Mouse (Mus musculus): ENCODE data around the gene Apba2. TPM values are rescaled to one million over a fixed set of nuclear protein-coding genes. Genes with fewer than 3 reads are reported as not detected.

Apba2 gene
- polyA plus RNA-seq, 1 experiment from 2014 or later, result 169 TPM

DNA sequence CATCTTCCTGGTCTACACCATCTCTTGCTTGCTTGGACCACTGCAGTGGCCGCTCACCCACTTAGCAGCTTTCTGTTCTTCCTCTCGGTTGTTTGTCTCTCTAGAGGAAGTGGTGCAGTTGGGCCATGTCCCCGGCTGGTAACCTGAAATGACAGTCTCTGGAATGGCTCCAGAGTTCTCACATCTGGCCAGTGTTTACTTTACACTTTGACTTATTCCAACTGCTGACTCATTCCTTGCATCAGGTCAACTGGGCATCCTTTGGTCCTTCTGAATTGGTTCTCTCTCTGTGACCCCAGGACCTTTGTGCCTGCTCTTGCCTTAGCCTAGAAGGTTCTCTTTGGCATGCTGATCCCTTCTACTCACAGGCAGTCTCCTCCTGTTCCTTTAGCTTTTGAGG, 227.3 kb downstream of the Apba2 start:
- 80% methylated on average over 3 of the region's 3 CpGs for WGBS
- Histone ChIP-seq H3K4me1 (replicated peaks; ENCODE audit: control insufficient read depth, insufficient read depth, low read length) (peaks cover 13% of the 10 kb centered on the region), H3K27ac (no peak overlapping the region), H3K4me3 (replicated peaks; ENCODE audit: low read length) (no peak overlapping the region), H3K4me2 (replicated peaks) (no peak overlapping the region), H3K27me3 (ENCODE audit: control insufficient read depth, insufficient read depth, low read length) (no peaks in the 10 kb centered on the region), H3K9ac (no peak overlapping the region), H3K9me3 (ENCODE audit: control insufficient read depth, low read length) (no peaks in the 10 kb centered on the region), H3K36me3 (replicated peaks; ENCODE audit: control insufficient read depth, insufficient read depth) (no peaks in the 10 kb centered on the region; the same call in 1 of the 2 replicates)
- no peak for ATAC-seq (ENCODE audit: low FRiP score)
- no peak for DNase-seq (ENCODE audit: low spot score)

DNA sequence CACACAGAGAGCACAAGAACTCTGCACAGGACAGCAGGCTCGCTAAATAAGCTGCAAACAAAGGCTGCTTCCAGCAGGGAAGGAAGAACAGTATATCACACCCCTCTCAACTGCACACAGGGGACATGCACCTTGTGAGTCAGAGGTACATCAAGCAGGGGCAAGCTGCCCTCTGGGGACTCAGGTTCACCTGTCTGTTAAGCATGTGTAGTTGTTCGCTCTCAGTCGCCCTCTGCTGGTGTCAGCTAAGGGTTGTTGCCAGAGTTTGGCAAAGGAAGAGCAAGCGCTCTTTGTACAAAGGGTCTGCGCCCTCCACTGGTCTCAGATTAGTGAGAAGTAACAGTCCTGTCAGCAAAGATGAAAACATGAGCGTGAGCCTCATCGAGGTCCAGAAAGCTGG, 228.3 kb downstream of the Apba2 start:
- no peaks in the 10 kb centered on the region for H3K27me3 ChIP-seq (ENCODE audit: control insufficient read depth, insufficient read depth, low read length)
- H3K36me3 ChIP-seq (replicated peaks; ENCODE audit: control insufficient read depth, insufficient read depth), result no peaks in the 10 kb centered on the region; the same call in 1 of the 2 replicates
- no peak overlapping the region for H3K9ac ChIP-seq
- peak; percentile 83 for DNase-seq (ENCODE audit: low spot score)
- WGBS, result 25% methylated on average over 7 of the region's 7 CpGs
- ATAC-seq (ENCODE audit: low FRiP score), result peak; percentile 10; the same call in 1 of the 2 replicates
- no peaks in the 10 kb centered on the region for H3K9me3 ChIP-seq (ENCODE audit: control insufficient read depth, low read length)
- H3K27ac ChIP-seq, result no peak overlapping the region
- peaks cover 13% of the 10 kb centered on the region for H3K4me1 ChIP-seq (replicated peaks; ENCODE audit: control insufficient read depth, insufficient read depth, low read length)
- H3K4me2 ChIP-seq (replicated peaks), result no peak overlapping the region
- no peak overlapping the region for H3K4me3 ChIP-seq (replicated peaks; ENCODE audit: low read length)

DNA sequence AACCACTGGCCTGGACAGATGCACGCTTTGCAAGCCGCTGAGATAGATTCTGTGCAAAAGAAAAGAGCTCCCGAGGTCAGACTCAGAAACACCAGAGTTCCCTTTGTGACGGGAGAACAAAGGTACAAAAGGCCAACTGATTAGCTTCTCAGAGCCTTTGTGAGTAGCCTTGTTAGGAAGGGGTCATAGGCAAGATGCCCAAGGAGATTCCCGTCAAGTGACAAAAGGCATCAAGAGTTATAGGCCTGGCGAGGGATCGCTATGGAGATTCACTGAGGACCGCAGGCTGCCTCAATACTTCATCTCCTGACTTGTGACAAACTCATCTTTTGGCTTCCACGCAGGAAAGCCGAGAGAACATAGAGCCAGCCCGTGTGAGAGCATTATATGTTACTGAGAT, 237.6 kb downstream of the Apba2 start:
- Histone ChIP-seq H3K9me3 (ENCODE audit: control insufficient read depth, low read length) (no peaks in the 10 kb centered on the region), H3K4me2 (replicated peaks) (no peak overlapping the region), H3K36me3 (replicated peaks; ENCODE audit: control insufficient read depth, insufficient read depth) (peaks cover 28% of the 10 kb centered on the region), H3K9ac (no peak overlapping the region), H3K4me3 (replicated peaks; ENCODE audit: low read length) (no peak overlapping the region), H3K4me1 (replicated peaks; ENCODE audit: control insufficient read depth, insufficient read depth, low read length) (0 out of 2 replicates have a peak, but pooled peaks cover 8% of the 10 kb centered on the region), H3K27ac (no peak overlapping the region), H3K27me3 (ENCODE audit: control insufficient read depth, insufficient read depth, low read length) (no peaks in the 10 kb centered on the region)
- no peak for DNase-seq (ENCODE audit: low spot score)
- ATAC-seq (ENCODE audit: low FRiP score), result no peak
- 12% methylated on average over 11 of the region's 11 CpGs for WGBS

DNA sequence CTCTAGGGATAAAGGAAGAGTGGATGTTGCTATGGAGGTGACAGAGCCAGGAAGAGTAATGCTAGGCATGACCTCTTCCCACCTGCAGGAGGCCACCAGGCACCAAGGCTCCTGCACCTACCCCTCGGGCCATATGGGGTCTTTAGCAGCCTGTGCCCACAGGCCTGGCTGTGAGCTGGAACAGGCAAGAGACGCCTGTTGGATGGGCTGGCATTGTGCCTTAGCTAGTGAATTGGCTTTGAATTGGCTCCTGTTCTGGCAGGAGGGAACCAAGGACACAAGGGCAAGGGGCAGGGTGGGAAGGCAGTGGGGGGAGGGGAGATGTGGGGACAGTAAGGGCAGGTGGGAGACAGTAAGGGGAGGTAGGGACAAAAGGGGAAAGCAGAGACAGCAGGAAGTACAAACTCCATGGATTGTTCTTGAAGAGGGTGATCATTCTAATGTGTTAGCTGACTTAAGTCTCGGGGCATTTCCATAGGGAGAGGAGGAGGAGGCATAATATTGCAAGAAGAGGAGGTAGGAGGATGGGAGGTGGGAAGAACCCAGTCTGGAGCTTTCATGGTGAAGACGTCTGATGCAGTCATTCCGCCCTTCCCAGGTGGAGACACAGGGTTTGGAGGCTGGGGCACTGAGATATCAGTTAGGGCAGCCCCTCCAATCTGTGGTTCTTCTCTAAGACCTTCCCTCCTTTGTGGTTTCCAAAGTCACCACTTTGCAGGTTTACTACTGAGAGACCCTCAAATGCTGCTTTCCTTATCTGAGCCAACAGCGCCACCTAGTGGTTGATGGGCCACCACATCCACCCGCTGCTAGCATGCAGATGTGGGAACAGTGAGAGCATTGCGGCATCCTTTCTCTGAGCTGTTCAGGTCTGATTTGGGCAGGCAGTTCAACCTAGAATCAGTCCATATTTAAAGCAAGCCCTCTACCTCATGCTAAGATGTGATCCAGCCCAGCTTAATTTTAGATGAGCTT, 240.1 kb downstream of the Apba2 start:
- H3K9ac ChIP-seq, result no peak overlapping the region
- ATAC-seq (ENCODE audit: low FRiP score) (peak; percentile 85), DNase-seq (ENCODE audit: low spot score) (peak; percentile 98)
- no peak overlapping the region for H3K4me2 ChIP-seq (replicated peaks)
- H3K4me3 ChIP-seq (replicated peaks; ENCODE audit: low read length), result no peak overlapping the region
- H3K27ac ChIP-seq, result peak overlapping the region; percentile 18; the same call in 1 of the 2 replicates
- 22% methylated on average over 8 of the region's 8 CpGs for WGBS
- no peaks in the 10 kb centered on the region for H3K27me3 ChIP-seq (ENCODE audit: control insufficient read depth, insufficient read depth, low read length)
- no peaks in the 10 kb centered on the region for H3K9me3 ChIP-seq (ENCODE audit: control insufficient read depth, low read length)
- H3K36me3 ChIP-seq (replicated peaks; ENCODE audit: control insufficient read depth, insufficient read depth), result peaks cover 53% of the 10 kb centered on the region
- 0 out of 2 replicates have a peak, but pooled peaks cover 8% of the 10 kb centered on the region for H3K4me1 ChIP-seq (replicated peaks; ENCODE audit: control insufficient read depth, insufficient read depth, low read length)

DNA sequence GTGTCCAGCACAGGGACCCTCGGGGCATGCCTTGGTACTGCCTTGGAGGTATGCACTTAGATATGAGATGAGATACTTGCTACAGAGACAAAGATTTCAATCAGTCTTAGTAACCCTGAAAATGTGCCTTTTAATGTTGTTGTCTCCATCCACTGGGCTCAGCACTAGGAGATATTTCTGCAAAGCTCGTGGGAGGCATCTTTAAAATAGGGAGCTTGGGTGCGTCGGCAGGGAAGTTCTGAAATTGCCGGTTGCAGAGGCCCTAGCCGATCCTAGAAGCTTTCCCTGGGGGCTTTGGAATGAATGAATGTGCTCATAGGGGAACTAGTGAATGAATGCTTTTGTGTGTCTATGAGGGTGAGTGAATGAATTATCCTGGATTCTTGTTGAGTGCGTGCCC, 242.1 kb downstream of the Apba2 start:
- WGBS, result 92% methylated on average over 7 of the region's 7 CpGs
- H3K9ac ChIP-seq, result no peak overlapping the region

DNA sequence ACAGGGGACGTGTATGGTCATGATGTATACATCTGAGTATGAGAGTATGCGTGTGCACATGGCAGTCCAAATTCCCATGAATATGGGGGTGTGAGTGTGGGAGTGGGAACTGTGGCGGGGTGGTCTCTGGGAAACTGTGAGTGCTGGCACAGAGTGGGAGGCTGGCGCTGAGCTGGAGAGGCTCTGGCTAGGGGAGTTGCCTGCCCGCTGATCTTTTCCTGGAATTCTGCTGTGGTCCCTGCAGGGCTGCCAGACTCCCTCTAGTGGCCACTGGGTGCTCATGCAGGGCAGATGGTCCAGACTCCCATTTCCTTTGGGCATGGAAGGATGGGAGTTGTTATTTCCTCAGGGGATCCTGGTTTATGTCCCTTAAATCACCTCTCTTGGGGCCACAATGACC, 250.0 kb downstream of the Apba2 start:
- H3K9ac ChIP-seq, result no peak overlapping the region
- peak; percentile 79 for DNase-seq (ENCODE audit: low spot score)
- H3K9me3 ChIP-seq (ENCODE audit: control insufficient read depth, low read length), result no peaks in the 10 kb centered on the region
- no peak overlapping the region for H3K27ac ChIP-seq
- WGBS, result 29% methylated on average over 5 of the region's 5 CpGs
- H3K36me3 ChIP-seq (replicated peaks; ENCODE audit: control insufficient read depth, insufficient read depth), result peaks cover 30% of the 10 kb centered on the region
- no peak overlapping the region for H3K4me3 ChIP-seq (replicated peaks; ENCODE audit: low read length)
- H3K27me3 ChIP-seq (ENCODE audit: control insufficient read depth, insufficient read depth, low read length), result no peaks in the 10 kb centered on the region
- no peaks in the 10 kb centered on the region for H3K4me1 ChIP-seq (replicated peaks; ENCODE audit: control insufficient read depth, insufficient read depth, low read length)
- no peak overlapping the region for H3K4me2 ChIP-seq (replicated peaks)
- peak; percentile 76 for ATAC-seq (ENCODE audit: low FRiP score)

More for the DNA sequence above, 242.1 kb downstream of the Apba2 start:
- Histone ChIP-seq H3K9me3 (ENCODE audit: control insufficient read depth, low read length) (no peaks in the 10 kb centered on the region), H3K36me3 (replicated peaks; ENCODE audit: control insufficient read depth, insufficient read depth) (peaks cover 60% of the 10 kb centered on the region), H3K4me2 (replicated peaks) (no peak overlapping the region), H3K27ac (no peak overlapping the region), H3K4me3 (replicated peaks; ENCODE audit: low read length) (no peak overlapping the region), H3K27me3 (ENCODE audit: control insufficient read depth, insufficient read depth, low read length) (no peaks in the 10 kb centered on the region), H3K4me1 (replicated peaks; ENCODE audit: control insufficient read depth, insufficient read depth, low read length) (0 out of 2 replicates have a peak, but pooled peaks cover 8% of the 10 kb centered on the region)
- DNase-seq (ENCODE audit: low spot score) (no peak), ATAC-seq (ENCODE audit: low FRiP score) (no peak)

DNA sequence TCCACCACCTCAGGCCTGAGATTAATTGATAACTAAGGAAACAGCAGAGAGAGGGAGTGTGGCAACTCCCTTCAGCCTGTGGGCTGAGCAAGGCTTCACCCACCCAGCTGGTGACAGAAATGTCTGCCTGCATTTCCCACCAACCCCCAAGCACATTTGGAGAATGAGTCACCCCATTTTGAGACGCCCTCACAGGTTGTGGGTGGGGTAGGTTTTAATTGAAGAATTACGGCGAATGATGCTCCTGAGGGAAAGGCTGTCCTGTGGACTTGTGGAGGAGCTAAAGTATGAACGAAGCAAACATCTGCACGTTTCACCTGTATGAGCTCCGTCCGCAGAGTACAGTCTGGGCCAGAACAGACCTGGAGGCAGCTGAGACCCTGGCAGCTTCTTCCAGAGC, 250.6 kb downstream of the Apba2 start:
- 93% methylated on average over 7 of the region's 7 CpGs for WGBS
- Histone ChIP-seq H3K36me3 (replicated peaks; ENCODE audit: control insufficient read depth, insufficient read depth) (peaks cover 23% of the 10 kb centered on the region), H3K4me2 (replicated peaks) (no peak overlapping the region), H3K27me3 (ENCODE audit: control insufficient read depth, insufficient read depth, low read length) (no peaks in the 10 kb centered on the region), H3K9ac (no peak overlapping the region), H3K27ac (no peak overlapping the region), H3K9me3 (ENCODE audit: control insufficient read depth, low read length) (no peaks in the 10 kb centered on the region), H3K4me1 (replicated peaks; ENCODE audit: control insufficient read depth, insufficient read depth, low read length) (no peaks in the 10 kb centered on the region), H3K4me3 (replicated peaks; ENCODE audit: low read length) (no peak overlapping the region)
- no peak for ATAC-seq (ENCODE audit: low FRiP score)
- DNase-seq (ENCODE audit: low spot score), result no peak

DNA sequence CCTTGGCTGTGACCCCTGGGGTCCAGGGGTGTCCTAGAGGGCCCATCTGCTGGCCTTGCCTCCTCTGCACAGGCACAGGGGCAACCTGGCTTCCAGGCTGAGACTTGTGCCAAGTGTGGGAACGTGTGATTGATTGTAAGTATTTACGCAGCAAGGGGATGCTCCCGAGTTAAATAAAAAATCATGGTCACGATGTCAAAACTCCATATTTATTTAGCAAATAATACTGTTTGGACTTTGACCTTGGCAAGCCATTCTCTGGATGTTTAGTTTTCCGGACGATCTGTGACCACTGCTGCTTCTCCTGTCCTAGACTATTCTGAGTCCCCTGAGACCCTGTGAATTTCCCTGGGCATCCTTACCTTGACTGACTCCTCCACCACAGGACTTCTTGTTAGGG, 252.2 kb downstream of the Apba2 start:
- Histone ChIP-seq H3K4me3 (replicated peaks; ENCODE audit: low read length) (no peak overlapping the region), H3K9ac (no peak overlapping the region), H3K9me3 (ENCODE audit: control insufficient read depth, low read length) (no peaks in the 10 kb centered on the region), H3K27ac (no peak overlapping the region), H3K4me2 (replicated peaks) (no peak overlapping the region), H3K36me3 (replicated peaks; ENCODE audit: control insufficient read depth, insufficient read depth) (peaks cover 19% of the 10 kb centered on the region), H3K4me1 (replicated peaks; ENCODE audit: control insufficient read depth, insufficient read depth, low read length) (no peaks in the 10 kb centered on the region), H3K27me3 (ENCODE audit: control insufficient read depth, insufficient read depth, low read length) (no peaks in the 10 kb centered on the region)
- WGBS, result 74% methylated on average over 6 of the region's 6 CpGs
- DNase-seq (ENCODE audit: low spot score) (no peak), ATAC-seq (ENCODE audit: low FRiP score) (no peak)

DNA sequence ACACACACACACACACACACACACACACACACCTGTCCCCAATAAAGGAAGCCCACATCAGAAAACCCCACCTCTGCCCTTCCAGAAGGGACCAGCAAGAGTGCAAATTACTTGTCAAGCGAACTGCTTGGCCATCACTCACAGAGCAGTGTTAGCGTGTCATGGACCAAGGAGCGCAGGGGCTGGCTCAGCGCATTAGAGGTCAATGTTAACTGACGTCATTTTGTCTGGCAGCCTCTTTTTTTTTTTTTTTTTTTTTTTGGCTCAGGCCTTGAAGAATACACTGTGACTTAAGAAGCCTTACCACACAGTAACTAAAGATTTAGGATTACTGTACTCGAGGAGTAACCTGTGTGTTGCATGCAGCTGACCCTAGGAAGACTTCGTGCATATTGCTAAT, 252.7 kb downstream of the Apba2 start:
- no peak overlapping the region for H3K27ac ChIP-seq
- H3K36me3 ChIP-seq (replicated peaks; ENCODE audit: control insufficient read depth, insufficient read depth), result peaks cover 20% of the 10 kb centered on the region
- no peaks in the 10 kb centered on the region for H3K27me3 ChIP-seq (ENCODE audit: control insufficient read depth, insufficient read depth, low read length)
- H3K4me2 ChIP-seq (replicated peaks), result no peak overlapping the region
- no peak for ATAC-seq (ENCODE audit: low FRiP score)
- no peaks in the 10 kb centered on the region for H3K4me1 ChIP-seq (replicated peaks; ENCODE audit: control insufficient read depth, insufficient read depth, low read length)
- 72% methylated on average over 7 of the region's 7 CpGs for WGBS
- H3K4me3 ChIP-seq (replicated peaks; ENCODE audit: low read length), result no peak overlapping the region
- no peaks in the 10 kb centered on the region for H3K9me3 ChIP-seq (ENCODE audit: control insufficient read depth, low read length)
- H3K9ac ChIP-seq, result no peak overlapping the region
- DNase-seq (ENCODE audit: low spot score), result no peak
